Mouse (Mus musculus) forebrain, embryonic 11.5 days (tissue): ENCODE data around the gene Eps15l1. TPM values are rescaled to one million over a fixed set of nuclear protein-coding genes. Genes with fewer than 3 reads are reported as not detected.

Source experiments
- ATAC-seq: fragments of 200-750 bp; cut with Nextera tagmentation; replicated peaks from 2 replicates; pipeline ENCODE4 v1.8.0; 2017; ENCODE audit warnings: moderate TSS enrichment; ENCODE audit not compliant: low FRiP score
- DNase-seq: peaks from one replicate; pipeline ENCODE4 v3.0.0-alpha.2; 2017; ENCODE audit warnings: low spot score
- H3K27ac ChIP-seq: fragments of 300-500 bp; sonication (generic); 2 replicates; pipeline ENCODE4 v1.5.1; 2014; ENCODE audit warnings: low read depth, low read length
- H3K27me3 ChIP-seq: fragments of 300-500 bp; sonication (generic); 2 replicates; pipeline ENCODE4 v1.6.1; 2014; ENCODE audit warnings: mild to moderate bottlenecking, low read length, mixed read lengths; ENCODE audit not compliant: control insufficient read depth, insufficient read depth
- H3K36me3 ChIP-seq: fragments of 300-500 bp; sonication (generic); 2 replicates; pipeline ENCODE4 v1.6.1; 2014; ENCODE audit warnings: mild to moderate bottlenecking, low read length, moderate library complexity, mixed read lengths; ENCODE audit not compliant: control insufficient read depth, insufficient read depth
- H3K4me1 ChIP-seq: fragments of 300-500 bp; sonication (generic); replicated peaks from 2 replicates; pipeline ENCODE4 v1.6.1; 2014; ENCODE audit warnings: low read length, mixed read lengths; ENCODE audit not compliant: control insufficient read depth, insufficient read depth
- H3K4me2 ChIP-seq: fragments of 300-500 bp; sonication (generic); 2 replicates; pipeline ENCODE4 v1.6.1; 2014; ENCODE audit warnings: low read depth, mild to moderate bottlenecking, low read length, moderate library complexity, mixed read lengths; ENCODE audit not compliant: severe bottlenecking
- H3K4me3 ChIP-seq: fragments of 300-500 bp; sonication (generic); 2 replicates; pipeline ENCODE4 v1.5.1; 2014; ENCODE audit warnings: low read depth, low read length
- H3K9ac ChIP-seq: fragments of 300-500 bp; sonication (generic); 2 replicates; pipeline ENCODE4 v1.6.1; 2014; ENCODE audit warnings: low read length
- H3K9me3 ChIP-seq: fragments of 300-500 bp; sonication (generic); 2 replicates; pipeline ENCODE4 v1.6.1; 2016; ENCODE audit warnings: low read length, mixed read lengths; ENCODE audit not compliant: control insufficient read depth
- WGBS: fragments of 180-500 bp; shearing (Covaris S2); extraction: QIAGEN DNeasy Blood & Tissue Kit; methylation state at CpG from one replicate; pipeline ENCODE4 v1.1.7; 2014; 5-methylcytosine and 5-hydroxymethylcytosine counted together
- polyA plus RNA-seq: library from polyadenylated mRNA; unstranded; fragments of >200 nt; fragmentation: Nextera tagmentation; extraction: Ambion mirVana; gene quantifications from 2 replicates; pipeline ENCODE4 v1.2.1, GENCODE M21; 2014

Gene Eps15l1
- polyA plus RNA-seq, 1 experiment from 2014 or later, result 78.4 TPM

GRCm38 (mm10) chr8:72305210-72305905 is 115.9 kb downstream of the Eps15l1 start, which contains the start of gene Gm10282:
Gene Gm10282 (minus strand): TSS chr8:72305260.
- H3K9me3 ChIP-seq, result no peaks in the 10 kb centered on the region
- 76% methylated on average over 15 of the region's 16 CpGs for WGBS
- H3K4me1 ChIP-seq, result no peaks in the 10 kb centered on the region
- no peak within 1 kb of the TSS for H3K4me3 ChIP-seq
- no peaks in the 10 kb centered on the region for H3K27me3 ChIP-seq
- no peaks in the 10 kb centered on the region for H3K36me3 ChIP-seq
- DNase-seq, result no peak
- no peak for ATAC-seq
- H3K27ac ChIP-seq, result no peak within 1 kb of the TSS
- H3K4me2 ChIP-seq, result no peak within 1 kb of the TSS
- H3K9ac ChIP-seq, result no peak within 1 kb of the TSS

- no peak overlapping the region for H3K9ac ChIP-seq
- no peaks in the 10 kb centered on the region for H3K27me3 ChIP-seq
- no peak for DNase-seq
- no peaks in the 10 kb centered on the region for H3K4me1 ChIP-seq
- H3K4me3 ChIP-seq, result no peak overlapping the region
- H3K4me2 ChIP-seq, result no peak overlapping the region
- ATAC-seq, result no peak
- H3K27ac ChIP-seq, result no peak overlapping the region
- H3K36me3 ChIP-seq, result no peaks in the 10 kb centered on the region
- H3K9me3 ChIP-seq, result no peaks in the 10 kb centered on the region
- 73% methylated on average over 8 of the region's 8 CpGs for WGBS
Measured at GRCm38 (mm10) chr8:72303633-72304032, 117.6 kb downstream of the Eps15l1 start.

GRCm38 (mm10) chr8:72302986-72303612 is 118.2 kb downstream of the Eps15l1 start:
- DNase-seq (no peak), ATAC-seq (no peak)
- H3K36me3 ChIP-seq, result no peaks in the 10 kb centered on the region
- H3K27me3 ChIP-seq, result no peaks in the 10 kb centered on the region
- no peaks in the 10 kb centered on the region for H3K9me3 ChIP-seq
- WGBS, result 75% methylated on average over 8 of the region's 8 CpGs
- no peak overlapping the region for H3K4me2 ChIP-seq
- H3K27ac ChIP-seq, result no peak overlapping the region
- H3K4me3 ChIP-seq, result no peak overlapping the region
- no peak overlapping the region for H3K9ac ChIP-seq
- no peaks in the 10 kb centered on the region for H3K4me1 ChIP-seq

- Histone ChIP-seq H3K4me2 (no peak overlapping the region), H3K9me3 (no peaks in the 10 kb centered on the region), H3K27ac (no peak overlapping the region), H3K4me1 (no peaks in the 10 kb centered on the region), H3K36me3 (no peaks in the 10 kb centered on the region), H3K9ac (no peak overlapping the region), H3K27me3 (no peaks in the 10 kb centered on the region), H3K4me3 (no peak overlapping the region)
- ATAC-seq (no peak), DNase-seq (no peak)
- WGBS, result 82% methylated on average over 5 of the region's 5 CpGs
Measured at GRCm38 (mm10) chr8:72301497-72301896, 119.8 kb downstream of the Eps15l1 start.

- DNase-seq, result no peak
Measured at GRCm38 (mm10) chr8:72300654-72301400, 120.4 kb downstream of the Eps15l1 start.

GRCm38 (mm10) chr8:72298928-72299327 is 122.3 kb downstream of the Eps15l1 start:
- Histone ChIP-seq H3K9ac (no peak overlapping the region), H3K4me2 (no peak overlapping the region), H3K9me3 (no peaks in the 10 kb centered on the region), H3K4me3 (no peak overlapping the region), H3K36me3 (no peaks in the 10 kb centered on the region), H3K27me3 (no peaks in the 10 kb centered on the region), H3K27ac (no peak overlapping the region), H3K4me1 (no peaks in the 10 kb centered on the region)
- 83% methylated on average over 1 of the region's 1 CpGs for WGBS
- ATAC-seq (no peak), DNase-seq (no peak)

More at GRCm38 (mm10) chr8:72300654-72301400, 120.4 kb downstream of the Eps15l1 start:
- WGBS, result 86% methylated on average over 9 of the region's 9 CpGs
- Histone ChIP-seq H3K4me1 (no peaks in the 10 kb centered on the region), H3K4me2 (no peak overlapping the region), H3K4me3 (no peak overlapping the region), H3K27me3 (no peaks in the 10 kb centered on the region), H3K9me3 (no peaks in the 10 kb centered on the region), H3K9ac (no peak overlapping the region), H3K36me3 (no peaks in the 10 kb centered on the region), H3K27ac (no peak overlapping the region)
- no peak for ATAC-seq

- no peaks in the 10 kb centered on the region for H3K9me3 ChIP-seq
- H3K27me3 ChIP-seq, result no peaks in the 10 kb centered on the region
- no peaks in the 10 kb centered on the region for H3K36me3 ChIP-seq
- no peak overlapping the region for H3K9ac ChIP-seq
- DNase-seq (no peak), ATAC-seq (no peak)
- H3K4me2 ChIP-seq, result no peak overlapping the region
- H3K27ac ChIP-seq, result no peak overlapping the region
- no peaks in the 10 kb centered on the region for H3K4me1 ChIP-seq
- 92% methylated on average over 8 of the region's 8 CpGs for WGBS
- H3K4me3 ChIP-seq, result no peak overlapping the region
Measured at GRCm38 (mm10) chr8:72296561-72296960, 124.7 kb downstream of the Eps15l1 start.

GRCm38 (mm10) chr8:72295679-72296078 is 125.6 kb downstream of the Eps15l1 start:
- Histone ChIP-seq H3K9ac (no peak overlapping the region), H3K27me3 (no peaks in the 10 kb centered on the region), H3K27ac (no peak overlapping the region), H3K4me3 (no peak overlapping the region), H3K36me3 (no peaks in the 10 kb centered on the region), H3K4me2 (no peak overlapping the region), H3K4me1 (no peaks in the 10 kb centered on the region), H3K9me3 (no peaks in the 10 kb centered on the region)
- WGBS, result 74% methylated on average over 8 of the region's 8 CpGs
- DNase-seq (no peak), ATAC-seq (no peak)
